Mouse (Mus musculus) hindbrain, embryonic 12.5 days (tissue): Measurements from ENCODE around the gene Ubp1. TPM values are rescaled to one million over a fixed set of nuclear protein-coding genes. Genes with fewer than 3 reads are reported as not detected.

Source experiments
- ATAC-seq: fragments of 200-750 bp; cut with Nextera tagmentation; 2 replicates; pipeline ENCODE4 v1.8.0; 2017; ENCODE audit warnings: moderate TSS enrichment; ENCODE audit not compliant: low FRiP score
- H3K27ac ChIP-seq: fragments of 300-500 bp; sonication (generic); 2 replicates; pipeline ENCODE4 v1.5.1; 2016; ENCODE audit warnings: mild to moderate bottlenecking
- H3K27me3 ChIP-seq: fragments of 300-500 bp; sonication (generic); 2 replicates; pipeline ENCODE4 v1.6.1; 2016; ENCODE audit warnings: mild to moderate bottlenecking
- H3K36me3 ChIP-seq: fragments of 300-500 bp; sonication (generic); 2 replicates; pipeline ENCODE4 v1.6.1; 2016; ENCODE audit warnings: mild to moderate bottlenecking
- H3K4me1 ChIP-seq: fragments of 300-500 bp; sonication (generic); 2 replicates; pipeline ENCODE4 v1.6.1; 2016
- H3K4me2 ChIP-seq: fragments of 300-500 bp; sonication (generic); replicated peaks from 2 replicates; pipeline ENCODE4 v1.6.1; 2016; ENCODE audit warnings: mild to moderate bottlenecking
- H3K4me3 ChIP-seq: fragments of 300-500 bp; sonication (generic); 2 replicates; pipeline ENCODE4 v1.5.1; 2016; ENCODE audit warnings: mild to moderate bottlenecking
- H3K9ac ChIP-seq: fragments of 300-500 bp; sonication (generic); 2 replicates; pipeline ENCODE4 v1.6.1; 2016; ENCODE audit warnings: mild to moderate bottlenecking, moderate library complexity
- H3K9me3 ChIP-seq: fragments of 300-500 bp; sonication (generic); replicated peaks from 2 replicates; pipeline ENCODE4 v1.6.1; 2016; ENCODE audit warnings: mild to moderate bottlenecking
- WGBS: fragments of 180-500 bp; shearing (Covaris S2); methylation state at CpG from one replicate; pipeline ENCODE4 v1.1.7; 2016; 5-methylcytosine and 5-hydroxymethylcytosine counted together
- polyA plus RNA-seq: library from polyadenylated mRNA; unstranded; fragments of >200 nt; fragmentation: Nextera tagmentation; extraction: Ambion mirVana; gene quantifications from 2 replicates; pipeline ENCODE4 v1.2.1, GENCODE M21; 2016

Gene Ubp1
- polyA plus RNA-seq, 1 experiment from 2014 or later: 47.9 TPM

DNA sequence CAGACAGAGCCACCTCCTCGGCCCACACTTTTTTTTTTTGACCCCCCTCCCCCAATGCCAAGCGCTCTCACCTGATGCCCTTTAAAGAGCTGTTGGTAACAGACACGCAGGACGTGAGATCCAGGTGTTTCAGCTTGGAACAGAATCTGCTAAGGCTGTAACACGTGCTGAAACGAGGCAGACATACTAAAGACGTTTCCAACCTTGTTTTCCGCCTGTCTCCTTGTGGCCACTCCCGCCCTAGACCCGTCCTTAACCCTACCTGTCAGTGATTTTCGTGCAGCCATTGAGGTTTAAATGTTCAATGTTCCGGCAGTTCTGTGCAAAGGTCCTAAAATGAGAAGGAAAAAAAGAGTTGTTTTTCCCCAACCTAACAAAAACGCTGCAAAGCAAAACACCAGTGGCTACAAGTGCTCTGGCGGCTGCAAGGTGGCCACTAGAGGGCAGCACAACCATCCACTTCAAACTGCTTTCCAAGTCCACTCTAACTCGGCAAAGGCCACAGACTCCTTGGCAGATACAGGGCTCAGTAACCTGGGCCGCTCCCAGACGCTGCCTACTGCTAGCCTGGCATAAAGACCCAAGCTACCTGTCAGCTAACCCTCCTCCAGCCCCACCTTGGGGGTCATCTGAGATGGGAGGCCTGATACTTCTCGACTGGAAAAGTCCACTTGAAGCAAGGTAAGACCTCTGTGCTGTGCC, 60.0 kb downstream of the Ubp1 start:
- Histone ChIP-seq H3K27me3 (no peaks in the 10 kb centered on the region), H3K27ac (no peak overlapping the region), H3K4me2 (0 out of 2 replicates have a peak overlapping the region, but pooled peaks have one; percentile 26), H3K4me1 (peaks cover 7% of the 10 kb centered on the region; the same call in 1 of the 2 replicates), H3K4me3 (no peak overlapping the region), H3K9ac (no peak overlapping the region), H3K9me3 (no peaks in the 10 kb centered on the region), H3K36me3 (no peaks in the 10 kb centered on the region)
- 36% methylated on average over 18 of the region's 18 CpGs for WGBS
- ATAC-seq: peak; percentile 66; the same call in 1 of the 2 replicates

DNA sequence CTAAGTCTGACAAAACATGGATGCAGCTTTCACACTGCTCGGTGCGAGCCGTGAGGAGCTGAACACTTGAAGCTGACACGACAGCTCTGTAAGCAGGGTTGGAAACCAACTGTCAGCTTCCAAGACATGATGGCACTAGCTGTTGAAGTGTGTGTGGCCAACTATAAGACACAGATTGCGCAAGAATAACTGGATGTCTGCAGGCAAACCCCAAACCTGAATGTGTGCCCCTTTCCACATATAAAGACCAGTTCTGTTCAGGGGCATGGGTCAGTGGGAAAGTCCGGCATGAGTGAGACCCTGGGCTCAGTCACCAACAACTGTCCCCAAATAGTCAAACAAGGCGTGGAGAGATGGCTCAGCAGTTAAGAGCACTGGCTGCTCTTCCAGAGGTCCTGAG, 62.1 kb downstream of the Ubp1 start:
- Histone ChIP-seq H3K4me2 (no peak overlapping the region), H3K36me3 (no peaks in the 10 kb centered on the region), H3K4me3 (no peak overlapping the region), H3K4me1 (peaks cover 7% of the 10 kb centered on the region; the same call in 1 of the 2 replicates), H3K9me3 (no peaks in the 10 kb centered on the region), H3K9ac (no peak overlapping the region), H3K27me3 (no peaks in the 10 kb centered on the region), H3K27ac (no peak overlapping the region)
- WGBS: 95% methylated on average over 7 of the region's 7 CpGs
- ATAC-seq: no peak

DNA sequence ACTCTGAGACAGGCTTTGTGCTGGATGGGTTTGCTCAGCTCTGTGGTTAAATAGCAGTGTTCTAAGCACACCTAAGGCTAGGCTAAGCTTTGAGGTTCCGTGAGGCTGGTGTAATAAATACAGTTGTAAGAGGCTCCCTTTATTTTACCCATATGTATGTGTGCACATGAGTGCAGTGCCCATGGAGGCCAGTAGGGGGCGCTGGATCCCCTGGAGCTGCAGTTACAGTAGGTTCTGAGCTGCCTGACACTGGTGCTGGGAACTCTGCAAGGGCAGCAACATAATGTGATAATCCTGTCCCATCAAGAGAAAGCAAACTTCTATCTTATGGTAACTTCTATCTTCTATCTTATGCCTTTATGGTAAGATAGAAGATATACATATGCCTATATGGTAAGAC, 67.6 kb downstream of the Ubp1 start:
- 54% methylated on average over 2 of the region's 2 CpGs for WGBS
- no peak overlapping the region for H3K9ac ChIP-seq
- H3K27ac ChIP-seq: no peak overlapping the region
- peaks cover 12% of the 10 kb centered on the region for H3K36me3 ChIP-seq
- ATAC-seq: no peak
- peaks cover 5% of the 10 kb centered on the region; the same call in 1 of the 2 replicates for H3K9me3 ChIP-seq
- H3K27me3 ChIP-seq: no peaks in the 10 kb centered on the region
- H3K4me1 ChIP-seq: no peaks in the 10 kb centered on the region
- no peak overlapping the region for H3K4me3 ChIP-seq
- no peak overlapping the region for H3K4me2 ChIP-seq

DNA sequence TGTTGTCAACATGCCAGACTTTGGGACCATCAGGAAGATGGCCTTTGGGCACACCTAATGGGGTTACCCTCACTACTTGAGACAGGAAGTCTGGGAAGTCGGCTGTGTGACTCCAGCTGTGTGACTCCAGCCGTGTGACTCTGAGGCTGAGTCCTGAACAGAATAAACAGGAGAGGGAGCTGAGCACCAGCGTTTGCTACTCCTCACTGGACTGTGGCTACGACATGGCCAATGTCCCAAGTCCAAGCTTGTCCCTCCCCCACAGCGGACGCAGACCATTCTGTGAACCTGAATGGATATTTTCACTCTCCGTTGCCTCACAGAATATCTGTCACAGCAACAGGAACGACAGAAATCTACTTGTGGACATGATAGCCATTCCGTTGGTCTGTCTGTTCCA, 76.1 kb downstream of the Ubp1 start:
- H3K9ac ChIP-seq: no peak overlapping the region
- no peak overlapping the region for H3K4me2 ChIP-seq
- no peak overlapping the region for H3K27ac ChIP-seq
- H3K36me3 ChIP-seq: no peaks in the 10 kb centered on the region
- no peak overlapping the region for H3K4me3 ChIP-seq
- H3K27me3 ChIP-seq: no peaks in the 10 kb centered on the region
- ATAC-seq: no peak
- WGBS: 81% methylated on average over 9 of the region's 9 CpGs
- no peaks in the 10 kb centered on the region for H3K4me1 ChIP-seq
- H3K9me3 ChIP-seq: no peaks in the 10 kb centered on the region

DNA sequence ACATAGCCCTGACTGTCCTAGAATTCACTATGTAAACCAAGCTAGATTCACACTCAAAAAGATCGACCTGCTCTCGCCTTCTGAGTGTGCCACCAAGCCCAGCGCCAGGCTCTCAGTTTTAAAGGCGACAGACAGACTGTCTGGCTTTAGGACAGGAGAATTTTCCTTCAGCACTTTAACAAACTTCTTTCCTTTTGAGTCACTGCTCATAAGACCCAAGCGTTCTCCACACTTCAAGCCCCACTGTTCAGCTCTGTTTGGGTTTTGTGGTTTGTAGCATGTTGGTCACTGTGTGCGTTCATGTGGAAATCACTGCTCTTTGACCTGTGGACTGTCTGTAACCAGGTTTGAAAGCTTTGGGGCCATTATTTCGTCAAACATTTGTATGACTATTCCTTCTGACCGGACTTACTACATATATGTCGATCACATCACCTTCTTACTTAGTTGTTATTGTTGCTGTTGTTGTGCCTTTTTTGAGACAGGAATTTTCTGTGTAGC, 77.2 kb downstream of the Ubp1 start:
- Histone ChIP-seq H3K27ac (no peak overlapping the region), H3K36me3 (no peaks in the 10 kb centered on the region), H3K4me1 (no peaks in the 10 kb centered on the region), H3K4me3 (no peak overlapping the region), H3K9ac (no peak overlapping the region), H3K9me3 (no peaks in the 10 kb centered on the region), H3K27me3 (no peaks in the 10 kb centered on the region), H3K4me2 (no peak overlapping the region)
- 90% methylated on average over 9 of the region's 9 CpGs for WGBS
- no peak for ATAC-seq

DNA sequence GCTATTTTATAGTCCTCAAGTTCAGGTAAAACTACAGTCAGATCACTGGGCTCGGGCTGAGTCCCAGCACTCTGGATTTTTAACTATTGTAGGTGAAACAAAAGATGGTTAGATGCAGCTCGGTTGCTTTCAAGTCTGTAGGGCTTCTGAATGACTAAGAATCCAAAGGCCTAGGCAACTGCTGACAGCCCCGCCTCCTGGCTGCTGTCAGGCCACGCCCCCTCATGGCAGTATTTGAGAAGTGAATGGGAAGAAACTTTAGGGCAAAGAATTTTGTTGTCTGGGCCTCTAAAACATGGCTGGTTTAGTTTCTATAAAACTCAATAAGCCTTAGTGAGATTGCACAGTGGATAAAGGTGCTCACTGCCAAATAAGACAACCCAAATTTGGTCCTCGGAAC, 78.8 kb downstream of the Ubp1 start:
- Histone ChIP-seq H3K27me3 (no peaks in the 10 kb centered on the region), H3K4me1 (no peaks in the 10 kb centered on the region), H3K27ac (no peak overlapping the region), H3K4me2 (no peak overlapping the region), H3K9ac (no peak overlapping the region), H3K9me3 (no peaks in the 10 kb centered on the region), H3K36me3 (no peaks in the 10 kb centered on the region), H3K4me3 (no peak overlapping the region)
- ATAC-seq: no peak
- 40% methylated on average over 5 of the region's 5 CpGs for WGBS

DNA sequence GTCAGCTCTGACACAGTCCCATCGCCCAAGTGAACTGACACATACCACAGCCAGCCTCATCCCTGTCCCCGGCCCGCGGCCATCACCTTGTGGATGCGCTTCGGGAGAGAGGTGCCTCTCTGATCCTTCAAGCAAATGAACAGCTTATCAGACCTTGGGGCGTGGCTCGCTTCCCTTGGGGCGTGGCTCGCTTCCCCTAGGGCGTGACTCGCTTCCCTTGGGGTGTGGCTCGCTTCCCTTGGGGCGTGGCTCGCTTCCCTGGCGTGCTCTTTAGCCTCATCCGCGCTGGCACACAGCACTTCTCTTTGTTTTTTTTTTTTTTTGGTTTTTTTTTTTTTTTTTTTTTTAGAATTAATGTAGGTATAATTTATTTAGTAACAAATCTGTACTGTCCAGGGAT, 80.5 kb downstream of the Ubp1 start:
- ATAC-seq: no peak

DNA sequence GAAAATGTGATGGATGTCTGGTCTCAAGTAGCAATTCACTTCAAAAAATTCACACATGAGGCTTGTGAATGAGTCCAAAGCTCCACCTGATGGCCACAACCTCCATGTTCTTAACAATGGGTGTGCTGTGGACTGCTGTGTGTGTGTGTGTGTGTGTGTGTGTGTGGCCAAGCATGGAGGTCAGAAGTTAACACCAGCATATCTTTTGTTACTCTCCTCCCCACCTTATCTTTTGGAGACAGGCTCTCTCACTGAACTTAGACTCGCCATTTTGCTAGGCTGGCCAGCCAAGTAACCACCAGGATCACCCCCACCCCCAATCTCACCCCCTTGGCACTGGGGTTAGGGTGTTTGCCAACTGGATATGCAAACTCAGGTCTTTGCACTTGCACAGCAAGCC, 83.3 kb downstream of the Ubp1 start:
- no peak for ATAC-seq
- Histone ChIP-seq H3K9ac (no peak overlapping the region), H3K4me1 (no peaks in the 10 kb centered on the region), H3K36me3 (0 out of 2 replicates have a peak, but pooled peaks cover 6% of the 10 kb centered on the region), H3K27ac (no peak overlapping the region), H3K9me3 (no peaks in the 10 kb centered on the region; the same call in 1 of the 2 replicates), H3K4me2 (no peak overlapping the region), H3K27me3 (no peaks in the 10 kb centered on the region), H3K4me3 (no peak overlapping the region)
- 89% methylated on average over 1 of the region's 1 CpGs for WGBS

More for the DNA sequence above, 80.5 kb downstream of the Ubp1 start:
- Histone ChIP-seq H3K9ac (no peak overlapping the region), H3K27me3 (no peaks in the 10 kb centered on the region), H3K4me1 (no peaks in the 10 kb centered on the region), H3K27ac (no peak overlapping the region), H3K4me3 (no peak overlapping the region), H3K4me2 (no peak overlapping the region), H3K36me3 (0 out of 2 replicates have a peak, but pooled peaks cover 3% of the 10 kb centered on the region), H3K9me3 (no peaks in the 10 kb centered on the region; the same call in 1 of the 2 replicates)
- WGBS: 66% methylated on average over 18 of the region's 18 CpGs

DNA sequence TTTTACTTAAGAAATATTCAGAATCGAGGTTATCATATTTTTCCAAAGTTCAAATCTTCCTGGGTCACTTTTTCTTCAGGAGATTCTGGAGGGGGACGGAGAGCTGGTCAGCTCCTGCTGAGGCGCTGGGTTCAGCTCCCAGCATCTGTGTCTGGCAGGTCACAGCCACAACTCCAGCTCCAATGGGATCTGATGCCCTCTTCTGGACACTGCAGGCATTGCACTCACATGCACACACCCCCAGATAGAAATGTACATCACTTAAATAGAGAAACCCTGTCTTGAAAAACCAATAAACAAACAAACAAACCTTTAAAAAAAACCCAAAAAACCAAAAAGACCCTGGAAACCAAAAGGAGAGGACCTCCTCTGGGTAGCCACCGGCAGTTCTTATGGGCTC, 85.0 kb downstream of the Ubp1 start:
- H3K4me2 ChIP-seq: no peak overlapping the region
- no peak overlapping the region for H3K4me3 ChIP-seq
- no peaks in the 10 kb centered on the region; the same call in 1 of the 2 replicates for H3K9me3 ChIP-seq
- no peaks in the 10 kb centered on the region for H3K4me1 ChIP-seq
- 85% methylated on average over 4 of the region's 4 CpGs for WGBS
- no peak overlapping the region for H3K27ac ChIP-seq
- H3K36me3 ChIP-seq: 0 out of 2 replicates have a peak, but pooled peaks cover 6% of the 10 kb centered on the region
- no peaks in the 10 kb centered on the region for H3K27me3 ChIP-seq
- H3K9ac ChIP-seq: no peak overlapping the region
- no peak for ATAC-seq

DNA sequence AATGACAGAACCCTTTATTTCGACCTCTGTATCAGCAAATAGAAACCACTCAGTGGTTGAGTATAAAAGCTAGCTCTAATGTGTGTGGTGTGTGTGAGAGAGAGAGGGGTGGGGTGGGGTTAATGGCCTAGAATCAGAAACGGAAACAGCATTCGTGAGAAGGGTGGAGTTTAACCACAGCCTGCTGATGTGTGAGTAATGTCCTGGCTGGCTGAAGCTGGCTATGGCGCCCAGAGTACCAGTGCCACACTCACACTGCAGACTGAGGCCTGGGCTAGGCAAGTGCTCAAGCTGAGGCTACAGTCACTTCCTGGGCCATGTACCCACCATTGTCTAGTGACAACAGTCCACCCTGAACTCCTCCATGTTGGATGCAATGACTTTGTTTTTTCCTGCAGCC, 85.7 kb downstream of the Ubp1 start:
- H3K27me3 ChIP-seq: no peaks in the 10 kb centered on the region
- no peaks in the 10 kb centered on the region; the same call in 1 of the 2 replicates for H3K9me3 ChIP-seq
- H3K4me3 ChIP-seq: no peak overlapping the region
- H3K36me3 ChIP-seq: 0 out of 2 replicates have a peak, but pooled peaks cover 6% of the 10 kb centered on the region
- H3K4me2 ChIP-seq: no peak overlapping the region
- H3K9ac ChIP-seq: no peak overlapping the region
- H3K4me1 ChIP-seq: no peaks in the 10 kb centered on the region
- no peak overlapping the region for H3K27ac ChIP-seq
- 84% methylated on average over 4 of the region's 4 CpGs for WGBS
- ATAC-seq: no peak

DNA sequence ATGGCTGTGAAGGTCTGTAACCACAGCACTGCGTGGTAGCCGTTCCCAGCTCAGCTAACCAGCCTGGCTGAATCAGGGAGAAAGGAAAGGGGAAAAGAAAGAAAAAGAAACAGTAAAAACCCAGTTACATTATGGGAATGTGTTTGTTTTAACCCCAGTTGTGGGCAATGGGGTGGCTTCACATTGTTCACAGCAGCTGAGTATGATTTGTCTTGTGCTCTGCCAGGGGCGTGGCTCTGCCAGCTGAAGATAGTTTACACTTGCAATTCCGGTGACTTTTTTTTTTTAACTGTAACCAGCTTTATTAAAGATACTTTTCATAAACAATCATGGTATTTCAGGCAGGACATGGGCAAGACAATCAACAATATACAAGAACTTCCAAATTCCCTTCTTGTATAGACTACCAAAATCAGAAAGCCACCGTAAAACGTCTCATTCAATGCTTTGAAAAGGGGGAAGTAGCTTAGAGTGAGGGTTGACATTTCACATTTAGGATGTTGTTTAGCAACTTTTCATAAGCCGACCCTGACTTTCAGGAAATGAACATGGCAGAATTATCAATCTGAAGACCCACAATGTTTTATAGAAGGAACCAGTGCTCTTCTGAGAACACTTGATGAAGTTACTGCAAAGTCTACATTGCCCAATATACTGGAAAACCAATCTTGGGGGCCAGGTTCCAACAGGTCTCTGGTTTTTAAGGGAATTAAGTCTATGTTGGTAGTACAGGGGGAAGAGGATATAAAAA, 88.5 kb downstream of the Ubp1 start:
- Histone ChIP-seq H3K9me3 (no peaks in the 10 kb centered on the region; the same call in 1 of the 2 replicates), H3K4me2 (no peak overlapping the region), H3K36me3 (0 out of 2 replicates have a peak, but pooled peaks cover 6% of the 10 kb centered on the region), H3K4me3 (no peak overlapping the region), H3K27ac (no peak overlapping the region), H3K9ac (no peak overlapping the region), H3K4me1 (no peaks in the 10 kb centered on the region), H3K27me3 (no peaks in the 10 kb centered on the region)
- 93% methylated on average over 7 of the region's 7 CpGs for WGBS
- no peak for ATAC-seq

DNA sequence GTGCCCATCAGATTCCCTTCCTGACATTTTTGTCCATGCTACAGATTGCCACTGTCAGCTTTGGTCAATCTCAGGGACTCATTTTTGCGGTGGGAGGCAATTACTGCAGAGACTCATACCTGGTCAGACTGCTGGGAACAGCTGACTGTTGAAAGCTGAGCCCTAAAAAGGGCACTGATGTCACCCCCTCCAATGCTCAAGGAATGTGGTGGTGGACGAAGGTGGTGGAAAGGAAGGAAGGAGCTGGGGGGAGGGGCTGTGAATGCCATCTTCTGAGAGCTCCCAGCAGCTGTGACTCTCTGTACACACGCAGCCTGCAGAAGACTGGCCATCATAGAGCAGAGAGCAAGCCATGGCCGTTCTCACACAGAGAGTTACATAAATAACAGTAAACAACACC, 91.4 kb downstream of the Ubp1 start:
- no peaks in the 10 kb centered on the region for H3K9me3 ChIP-seq
- 54% methylated on average over 4 of the region's 4 CpGs for WGBS
- H3K4me3 ChIP-seq: no peak overlapping the region
- H3K27ac ChIP-seq: no peak overlapping the region
- H3K4me1 ChIP-seq: peaks cover 13% of the 10 kb centered on the region
- H3K27me3 ChIP-seq: no peaks in the 10 kb centered on the region; the same call in 1 of the 2 replicates
- H3K9ac ChIP-seq: no peak overlapping the region
- ATAC-seq: no peak
- H3K36me3 ChIP-seq: no peaks in the 10 kb centered on the region
- H3K4me2 ChIP-seq: no peak overlapping the region
